ENCODE assay signal across 8 mouse cellular contexts in genomic region chr7:76392941-76393817, GRCm38 (mm10).
A peak's percentile ranks its signal among the peaks of the same experiment; 100 is the strongest.
DNase-seq lines count a peak whose midpoint lies in the region; ATAC-seq and TF ChIP-seq lines count a peak whose summit lies in the region.

No protein-coding gene starts in this region.

- no peak for TF ChIP-seq CTCF in thymus, adult 2 months (IDR thresholded peaks at IDR 0.05; ENCODE audit: borderline replicate concordance, control insufficient read depth, extremely low read depth, insufficient read depth, low read length, poor library complexity)

- TF ChIP-seq POLR2A in thymus, adult 2 months (IDR thresholded peaks at IDR 0.05; ENCODE audit: control insufficient read depth, extremely low read depth, insufficient read depth, low read length, poor library complexity), result no peak

- no peaks in the 10 kb centered on the region for H3K36me3 ChIP-seq in thymus, adult 2 months (ENCODE audit: control insufficient read depth, insufficient read depth, low read length)
- H3K36me3 ChIP-seq in embryonic facial prominence, embryonic 10.5 days (replicated peaks), result no peaks in the 10 kb centered on the region
- H3K36me3 ChIP-seq in limb, embryonic 11.5 days (ENCODE audit: control insufficient read depth, insufficient read depth, low read length), result no peaks in the 10 kb centered on the region
- H3K36me3 ChIP-seq in midbrain, embryonic 13.5 days, result no peaks in the 10 kb centered on the region
- no peaks in the 10 kb centered on the region for H3K36me3 ChIP-seq in splenic B cell, adult 2 months (ENCODE audit: control insufficient read depth, insufficient read depth, low read length, poor library complexity, severe bottlenecking)

- peak overlapping the region; percentile 37; the same call in 1 of the 2 replicates for H3K4me2 ChIP-seq in limb, embryonic 11.5 days (ENCODE audit: low read depth, severe bottlenecking)
- H3K4me2 ChIP-seq in midbrain, embryonic 13.5 days (replicated peaks), result peak overlapping the region; percentile 52

- peak; percentile 41 for DNase-seq in thymus, adult 2 months
- no peak for DNase-seq in thymus, adult 18-20 months
- peak; percentile 64 for DNase-seq in embryonic facial prominence, embryonic 10.5 days (ENCODE audit: low spot score)
- DNase-seq in heart, adult 9 months (ENCODE audit: low spot score in 2 of 2), result peak; percentile 34 to 62
- DNase-seq in kidney, adult 8-10 months, result peak; percentile 27 to 55
- peak; percentile 64 for DNase-seq in limb, embryonic 11.5 days (ENCODE audit: low spot score)
- DNase-seq in splenic B cell, adult 2 months (ENCODE audit: low read depth, low spot score), result peak; percentile 71

- H3K4me3 ChIP-seq in thymus, adult 2 months (ENCODE audit: control insufficient read depth, insufficient read depth, low read length), result no peak overlapping the region
- H3K4me3 ChIP-seq in embryonic facial prominence, embryonic 10.5 days, result peak overlapping the region; percentile 53
- no peak overlapping the region for H3K4me3 ChIP-seq in limb, embryonic 11.5 days (ENCODE audit: low read depth, low read length)
- peak overlapping the region; percentile 37 for H3K4me3 ChIP-seq in midbrain, embryonic 13.5 days (replicated peaks)

- H3K27me3 ChIP-seq in thymus, adult 2 months (ENCODE audit: control insufficient read depth, insufficient read depth, low read length), result no peaks in the 10 kb centered on the region
- H3K27me3 ChIP-seq in embryonic facial prominence, embryonic 10.5 days (replicated peaks; ENCODE audit: low read depth, poor library complexity, severe bottlenecking), result no peaks in the 10 kb centered on the region
- no peaks in the 10 kb centered on the region for H3K27me3 ChIP-seq in limb, embryonic 11.5 days (ENCODE audit: control insufficient read depth, insufficient read depth, low read length)
- H3K27me3 ChIP-seq in midbrain, embryonic 13.5 days, result no peaks in the 10 kb centered on the region
- H3K27me3 ChIP-seq in splenic B cell, adult 2 months (ENCODE audit: control insufficient read depth, insufficient read depth, low read length, poor library complexity, severe bottlenecking), result no peaks in the 10 kb centered on the region

- WGBS in thymus, adult 2 months, result 33% methylated on average over 15 of the region's 15 CpGs
- 10% methylated on average over 15 of the region's 15 CpGs for WGBS in embryonic facial prominence, embryonic 10.5 days
- WGBS in limb, embryonic 11.5 days, result 21% methylated on average over 15 of the region's 15 CpGs
- 4% methylated on average over 15 of the region's 15 CpGs for WGBS in midbrain, embryonic 13.5 days

- no peak overlapping the region for H3K9ac ChIP-seq in limb, embryonic 11.5 days (ENCODE audit: low read length)
- H3K9ac ChIP-seq in midbrain, embryonic 13.5 days (replicated peaks), result peak overlapping the region; percentile 32; the same call in 1 of the 2 replicates

- no peak overlapping the region for H3K27ac ChIP-seq in thymus, adult 2 months (ENCODE audit: control insufficient read depth, insufficient read depth, low read length)
- peak overlapping the region; percentile 24; the same call in 1 of the 2 replicates for H3K27ac ChIP-seq in embryonic facial prominence, embryonic 10.5 days (replicated peaks)
- no peak overlapping the region for H3K27ac ChIP-seq in limb, embryonic 11.5 days (replicated peaks; ENCODE audit: low read depth, low read length)
- H3K27ac ChIP-seq in midbrain, embryonic 13.5 days, result peak overlapping the region; percentile 25

- no peaks in the 10 kb centered on the region for H3K9me3 ChIP-seq in embryonic facial prominence, embryonic 10.5 days
- H3K9me3 ChIP-seq in limb, embryonic 11.5 days (ENCODE audit: control insufficient read depth, low read length), result no peaks in the 10 kb centered on the region
- no peaks in the 10 kb centered on the region for H3K9me3 ChIP-seq in midbrain, embryonic 13.5 days

- peak; percentile 65; the same call in 1 of the 2 replicates for ATAC-seq in limb, embryonic 11.5 days (ENCODE audit: insufficient number of reproducible peaks, low FRiP score, low TSS enrichment, low read depth)
- ATAC-seq in midbrain, embryonic 13.5 days, result peak; percentile 96

- no peaks in the 10 kb centered on the region for H3K4me1 ChIP-seq in thymus, adult 2 months (replicated peaks; ENCODE audit: control insufficient read depth, insufficient read depth, low read length)
- peaks cover 12% of the 10 kb centered on the region for H3K4me1 ChIP-seq in embryonic facial prominence, embryonic 10.5 days
- no peaks in the 10 kb centered on the region for H3K4me1 ChIP-seq in limb, embryonic 11.5 days (ENCODE audit: control insufficient read depth, insufficient read depth, low read length)
- peaks cover 17% of the 10 kb centered on the region for H3K4me1 ChIP-seq in midbrain, embryonic 13.5 days (replicated peaks)

Comparison
In these comparisons a context has a peak if more than half of its experiments do, and no peak if none do; other contexts are left out.
1. DNase-seq: peak in thymus, adult 2 months (single experiment), embryonic facial prominence, embryonic 10.5 days (single experiment), heart, adult 9 months (2 of 2), kidney, adult 8-10 months (2 of 2), limb, embryonic 11.5 days (single experiment) and splenic B cell, adult 2 months (single experiment); none in thymus, adult 18-20 months (0 of 2).
2. H3K27ac ChIP-seq: peak in embryonic facial prominence, embryonic 10.5 days (single experiment) and midbrain, embryonic 13.5 days (single experiment); none in thymus, adult 2 months (single experiment) and limb, embryonic 11.5 days (single experiment).
3. H3K4me3 ChIP-seq: peak in embryonic facial prominence, embryonic 10.5 days (single experiment) and midbrain, embryonic 13.5 days (single experiment); none in thymus, adult 2 months (single experiment) and limb, embryonic 11.5 days (single experiment).